Mouse (Mus musculus): ENCODE measurements around the gene F11r.

The F11r gene

GRCm38 (mm10) chr1:171438014-171438670 lies 807 bp downstream of the F11r start:
- no peak for DNase-seq (ENCODE audit: low read depth, low spot score)

DNA sequence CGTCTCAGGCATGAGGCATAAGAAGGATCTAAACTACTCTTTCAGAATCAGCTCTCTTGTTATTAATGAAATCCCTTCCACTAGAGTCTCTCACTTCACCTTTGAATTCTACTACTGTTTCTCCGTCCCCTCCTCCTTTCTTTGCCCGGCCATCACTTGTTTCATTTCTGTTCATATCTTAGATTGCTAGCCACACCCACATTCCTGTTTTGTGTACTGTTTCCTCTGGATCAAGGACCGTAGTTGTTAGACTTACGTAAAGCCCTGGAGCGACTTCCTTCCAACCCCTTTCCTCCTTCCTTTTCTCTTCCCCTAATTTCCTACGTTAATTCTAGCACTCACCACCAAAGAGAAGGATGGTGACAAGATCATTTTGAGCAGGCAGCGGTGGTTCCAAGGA lies 1.7 kb downstream of the F11r start:
- no peak for DNase-seq (ENCODE audit: low read depth, low spot score)

DNA sequence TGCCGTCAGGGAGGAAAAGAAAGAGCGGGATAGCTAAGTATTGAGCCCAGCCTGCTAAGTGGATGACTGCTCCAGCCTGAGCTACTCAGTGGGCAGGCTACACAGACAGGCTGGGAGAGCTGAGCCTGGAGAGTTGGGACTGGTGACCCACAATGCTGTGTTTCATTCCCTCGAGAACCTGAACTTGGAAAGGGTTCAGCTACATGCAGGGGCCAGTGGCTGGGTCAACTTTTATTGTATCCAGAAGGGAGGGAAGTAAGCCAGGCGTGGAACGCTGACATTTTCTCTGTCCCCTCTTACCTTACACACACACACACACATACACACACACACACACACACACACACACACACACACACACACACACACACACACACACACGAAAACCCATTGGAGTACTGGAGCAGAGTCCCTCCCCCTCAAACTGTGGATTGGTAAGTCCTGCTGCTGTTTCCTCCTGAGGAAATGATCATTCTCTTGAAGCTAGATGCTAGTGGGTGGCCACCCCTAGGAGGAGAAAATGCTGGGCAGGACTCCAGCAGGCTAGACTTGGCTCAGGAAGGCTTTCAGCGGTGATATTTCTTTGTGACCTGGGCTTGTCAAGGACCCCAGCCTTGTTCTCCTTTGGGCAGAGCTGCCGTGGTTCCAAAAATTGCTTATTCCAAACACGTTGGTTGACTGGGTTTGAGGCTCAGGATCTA lies 2.8 kb downstream of the F11r start:
- no peak for DNase-seq (ENCODE audit: low read depth, low spot score)

- peak; percentile 18 for DNase-seq (ENCODE audit: low read depth, low spot score)
Observed at GRCm38 (mm10) chr1:171441466-171442412, 4.4 kb downstream of the F11r start.

- no peak for DNase-seq (ENCODE audit: low read depth, low spot score)
Observed at GRCm38 (mm10) chr1:171442413-171442760, 5.1 kb downstream of the F11r start.

DNA sequence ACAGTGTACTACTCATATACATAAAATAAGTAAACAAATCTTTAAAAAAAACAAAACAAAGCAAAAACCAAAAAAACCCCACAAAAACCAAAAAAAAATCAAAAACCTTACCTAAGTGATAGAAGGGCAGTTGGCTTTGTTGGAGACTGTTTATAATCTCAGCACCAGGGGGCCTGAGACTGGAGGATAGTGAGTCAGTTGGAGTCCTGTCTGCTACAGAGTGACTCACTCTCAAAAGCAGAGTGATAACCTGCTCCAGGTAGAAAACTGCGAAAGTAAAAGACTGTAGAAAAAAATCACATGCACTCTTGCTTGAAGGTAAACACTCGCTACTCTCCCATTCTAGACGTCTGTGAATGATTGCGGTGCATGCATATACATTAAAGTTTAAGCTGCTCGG lies 7.7 kb downstream of the F11r start:
- DNase-seq (ENCODE audit: low read depth, low spot score): no peak

GRCm38 (mm10) chr1:171446854-171447253 lies 9.5 kb downstream of the F11r start:
- DNase-seq (ENCODE audit: low read depth, low spot score): no peak

DNA sequence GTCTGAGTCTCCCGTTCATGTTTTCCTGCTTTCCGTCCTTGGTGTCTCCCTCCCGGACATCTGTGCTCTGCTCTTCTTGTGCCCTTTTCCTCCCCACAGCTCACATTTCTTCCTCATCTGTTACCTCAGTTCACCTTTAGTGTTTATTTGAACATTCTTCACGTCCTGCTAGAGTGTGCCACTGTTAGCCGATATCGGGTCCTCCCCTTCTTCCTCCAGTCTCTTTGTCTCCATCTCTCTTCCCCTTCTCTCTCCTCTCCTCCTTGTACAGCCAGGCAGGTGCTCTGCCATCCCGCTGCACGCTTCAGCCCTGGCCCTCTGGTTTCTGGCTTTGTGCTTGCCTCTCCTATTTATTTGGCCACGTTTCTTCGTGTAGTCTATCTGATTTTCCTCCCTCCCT lies 10.4 kb downstream of the F11r start:
- DNase-seq (ENCODE audit: low read depth, low spot score): no peak

DNA sequence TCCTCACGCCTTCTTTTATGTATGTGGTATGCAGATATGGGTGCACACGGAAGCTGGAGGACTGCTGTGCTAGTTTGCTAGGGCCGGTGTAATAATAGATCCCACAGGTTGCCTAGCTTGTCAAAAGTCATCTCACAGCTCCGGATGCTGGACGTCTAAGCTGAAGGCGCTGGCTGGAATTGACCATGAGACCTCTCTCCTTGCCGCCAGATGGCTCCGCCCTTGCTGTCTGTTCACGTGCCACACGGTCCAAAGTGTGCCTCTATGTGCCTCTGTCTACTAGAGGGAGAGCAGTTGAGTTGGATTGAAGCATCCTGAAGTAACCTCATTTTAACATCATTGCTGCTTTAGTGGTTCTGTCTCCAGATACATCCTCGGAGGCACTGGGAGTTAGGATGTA lies 12.7 kb downstream of the F11r start:
- no peak for DNase-seq (ENCODE audit: low read depth, low spot score)

- no peak for DNase-seq (ENCODE audit: low read depth, low spot score)
Observed at GRCm38 (mm10) chr1:171451001-171451400, 13.7 kb downstream of the F11r start.

DNA sequence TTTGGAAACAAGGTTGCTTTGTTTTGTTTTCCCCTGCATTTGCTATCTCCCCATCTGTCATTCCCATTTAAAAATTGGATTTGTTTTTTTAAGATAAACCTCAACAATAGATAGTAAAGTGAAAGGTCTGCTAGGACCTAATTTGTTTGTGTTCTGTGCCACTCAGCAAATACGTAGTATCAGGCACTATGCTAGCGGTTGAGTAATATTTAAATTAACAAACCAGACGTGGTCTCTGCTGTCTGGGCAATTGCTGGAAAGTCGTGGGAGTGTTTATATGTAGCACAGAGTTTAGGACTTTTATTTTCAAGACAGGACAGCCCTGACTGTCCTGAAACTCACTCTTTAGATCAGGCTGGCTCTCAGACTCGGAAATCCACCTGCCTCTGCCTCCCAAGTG lies 15.2 kb downstream of the F11r start:
- no peak for DNase-seq (ENCODE audit: low read depth, low spot score)

GRCm38 (mm10) chr1:171452923-171453322 lies 15.6 kb downstream of the F11r start:
- DNase-seq (ENCODE audit: low read depth, low spot score): no peak

DNA sequence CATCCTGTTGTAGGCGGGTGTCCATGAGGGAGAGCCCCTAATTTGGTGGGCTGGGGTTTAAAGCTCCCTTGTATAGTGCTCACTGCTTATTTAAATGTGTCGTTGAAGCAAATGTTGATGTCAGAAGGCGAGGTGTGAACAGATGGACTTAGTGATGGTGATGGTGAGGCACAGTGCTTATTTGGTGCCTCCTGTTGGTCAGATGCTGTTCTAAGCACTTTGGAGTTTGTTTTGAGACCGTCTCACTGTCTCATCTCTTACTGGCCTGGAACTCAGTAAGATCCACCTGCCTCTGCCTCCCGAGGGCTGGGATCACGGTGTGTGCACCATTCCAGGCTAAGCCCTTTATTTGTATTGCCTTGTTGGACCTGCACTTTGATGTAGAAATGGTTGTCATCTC lies 17.6 kb downstream of the F11r start:
- no peak for DNase-seq (ENCODE audit: low read depth, low spot score)

DNA sequence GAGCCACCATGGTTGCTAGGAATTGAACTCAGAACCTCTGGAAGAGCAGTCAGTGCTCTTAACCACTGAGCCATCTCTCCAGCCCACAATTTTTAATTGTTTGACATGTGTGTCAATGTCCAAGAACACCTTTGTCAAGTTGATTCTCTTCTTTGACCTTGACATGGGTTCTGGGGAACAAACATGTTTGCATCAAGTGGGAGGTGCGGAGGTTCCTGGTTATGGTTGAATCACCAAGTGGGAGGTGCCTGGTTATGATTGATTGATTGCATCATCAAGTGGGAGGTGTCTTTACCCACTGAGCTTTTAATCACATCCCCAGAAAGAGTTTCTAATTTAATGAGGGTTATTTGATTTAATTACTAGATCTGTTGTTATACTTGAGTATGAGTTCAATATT lies 20.2 kb downstream of the F11r start:
- no peak for DNase-seq (ENCODE audit: low read depth, low spot score)

- no peak for DNase-seq (ENCODE audit: low read depth, low spot score)
Observed at GRCm38 (mm10) chr1:171459791-171460190, 22.5 kb downstream of the F11r start.

GRCm38 (mm10) chr1:171460551-171461503 lies 23.5 kb downstream of the F11r start:
- DNase-seq (ENCODE audit: low read depth, low spot score): no peak

- DNase-seq (ENCODE audit: low read depth, low spot score): no peak
Observed at GRCm38 (mm10) chr1:171463133-171463532, 25.8 kb downstream of the F11r start.

- no peak for DNase-seq (ENCODE audit: low read depth, low spot score)
Observed at GRCm38 (mm10) chr1:171465749-171466412, 28.5 kb downstream of the F11r start.

- DNase-seq (ENCODE audit: low read depth, low spot score): peak; percentile 64
Observed at GRCm38 (mm10) chr1:171466565-171466964, 29.2 kb downstream of the F11r start.

DNA sequence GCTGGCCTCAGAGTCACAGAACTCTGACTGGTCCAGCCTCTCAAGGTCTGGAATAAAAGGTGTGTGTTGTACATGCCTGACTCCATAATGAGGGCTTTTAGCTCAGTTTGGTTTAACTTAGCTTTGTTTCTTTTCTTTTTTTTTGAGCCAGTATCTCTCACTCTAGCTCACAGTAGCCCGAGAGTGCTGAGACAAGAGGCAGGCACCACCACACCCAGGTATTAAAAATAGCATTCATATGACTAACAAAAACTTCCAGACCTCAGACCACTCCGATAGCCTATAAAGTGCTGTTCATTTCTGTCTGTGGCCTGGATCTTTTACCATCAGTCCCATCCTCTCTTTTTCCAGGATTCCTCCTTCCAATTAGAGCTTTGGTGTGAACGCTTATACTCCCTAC lies 32.3 kb downstream of the F11r start:
- DNase-seq (ENCODE audit: low read depth, low spot score): no peak

GRCm38 (mm10) chr1:171470371-171470871 lies 33.1 kb downstream of the F11r start:
- DNase-seq (ENCODE audit: low read depth, low spot score): peak; percentile 64
